Mouse (Mus musculus) heart, postnatal 0 days (tissue): ENCODE results near the gene Nhej1. TPM values are rescaled to one million over a fixed set of nuclear protein-coding genes. Genes with fewer than 3 reads are reported as not detected.

Experiments
- ATAC-seq: fragments of 200-750 bp; cut with Nextera tagmentation; 2 replicates; pipeline ENCODE4 v1.8.0; 2017; ENCODE audit warnings: low read depth, moderate number of reproducible peaks, moderate library complexity; ENCODE audit not compliant: insufficient read depth
- DNase-seq: peaks from one replicate; pipeline ENCODE4 v3.0.0-alpha.2; 2016; ENCODE audit warnings: low spot score
- H3K27ac ChIP-seq: fragments of 300-500 bp; sonication (generic); 2 replicates; pipeline ENCODE4 v1.5.1; 2014; ENCODE audit warnings: low read depth, mild to moderate bottlenecking
- H3K27me3 ChIP-seq: fragments of 300-500 bp; sonication (generic); 2 replicates; pipeline ENCODE4 v1.6.1; 2014; ENCODE audit warnings: low read length, mixed read lengths; ENCODE audit not compliant: control insufficient read depth, insufficient read depth
- H3K36me3 ChIP-seq: fragments of 300-500 bp; sonication (generic); replicated peaks from 2 replicates; pipeline ENCODE4 v1.6.1; 2014; ENCODE audit warnings: low read length, mixed read lengths; ENCODE audit not compliant: control insufficient read depth, insufficient read depth
- H3K4me1 ChIP-seq: fragments of 300-500 bp; sonication (generic); 2 replicates; pipeline ENCODE4 v1.6.1; 2014; ENCODE audit warnings: antibody characterized with exemption; ENCODE audit not compliant: control insufficient read depth, insufficient read depth
- H3K4me2 ChIP-seq: fragments of 300-500 bp; sonication (generic); 2 replicates; pipeline ENCODE4 v1.6.1; 2014; ENCODE audit warnings: low read depth, mild to moderate bottlenecking, low read length, moderate library complexity
- H3K4me3 ChIP-seq: fragments of 300-500 bp; sonication (generic); 2 replicates; pipeline ENCODE4 v1.5.1; 2014; ENCODE audit warnings: low read depth, low read length
- H3K9ac ChIP-seq: fragments of 300-500 bp; sonication (generic); replicated peaks from 2 replicates; pipeline ENCODE4 v1.6.1; 2014; ENCODE audit warnings: low read depth, low read length, mixed read lengths
- H3K9me3 ChIP-seq: fragments of 300-500 bp; sonication (generic); replicated peaks from 2 replicates; pipeline ENCODE4 v1.6.1; 2016; ENCODE audit warnings: low read length; ENCODE audit not compliant: control insufficient read depth
- CTCF ChIP-seq: IDR thresholded peaks from 2 replicates; pipeline ENCODE4 v1.5.1; 2016; ENCODE audit warnings: antibody characterized with exemption, control low read depth, low read depth
- EP300 ChIP-seq: IDR thresholded peaks from 2 replicates; pipeline ENCODE4 v1.6.1; 2016; ENCODE audit warnings: antibody characterized with exemption, low read depth
- WGBS: fragments of 180-500 bp; shearing (Covaris S2); extraction: QIAGEN DNeasy Blood & Tissue Kit; methylation state at CpG from one replicate; pipeline ENCODE4 v1.1.7; 2014; 5-methylcytosine and 5-hydroxymethylcytosine counted together
- polyA plus RNA-seq: library from polyadenylated mRNA; unstranded; fragments of >200 nt; fragmentation: Nextera tagmentation; extraction: Ambion mirVana; gene quantifications from 2 replicates; pipeline ENCODE4 v1.2.1, GENCODE M21; 2015
- total RNA-seq: library from RNA; depleted of rRNA; stranded (reverse); fragments of >200 nt; gene quantifications from 2 replicates; pipeline ENCODE4 v1.2.3, GENCODE M21; 2014; ENCODE audit warnings: low replicate concordance

Nhej1 gene
- total and polyA plus RNA-seq, 2 experiments from 2014 or later: 6.1 to 8.4 TPM

GRCm38 (mm10) chr1:75159540-75160255, 34.7 kb upstream of the Nhej1 start:
- TF ChIP-seq EP300 (no peak), CTCF (no peak)
- Histone ChIP-seq H3K9ac (no peak overlapping the region), H3K27ac (no peak overlapping the region), H3K4me1 (no peaks in the 10 kb centered on the region), H3K9me3 (no peaks in the 10 kb centered on the region), H3K4me3 (no peak overlapping the region), H3K36me3 (no peaks in the 10 kb centered on the region), H3K27me3 (no peaks in the 10 kb centered on the region), H3K4me2 (no peak overlapping the region)
- WGBS: 45% methylated on average over 5 of the region's 5 CpGs
- DNase-seq (no peak), ATAC-seq (no peak)

GRCm38 (mm10) chr1:75158990-75159389, 34.0 kb upstream of the Nhej1 start:
- no peaks in the 10 kb centered on the region for H3K9me3 ChIP-seq
- no peaks in the 10 kb centered on the region for H3K36me3 ChIP-seq
- H3K4me2 ChIP-seq: no peak overlapping the region
- H3K27ac ChIP-seq: no peak overlapping the region
- no peak overlapping the region for H3K9ac ChIP-seq
- TF ChIP-seq EP300 (no peak), CTCF (no peak)
- no peaks in the 10 kb centered on the region for H3K4me1 ChIP-seq
- DNase-seq: no peak
- no peak for ATAC-seq
- H3K27me3 ChIP-seq: no peaks in the 10 kb centered on the region
- H3K4me3 ChIP-seq: no peak overlapping the region

- ATAC-seq: no peak
- Histone ChIP-seq H3K4me2 (no peak overlapping the region), H3K27me3 (no peaks in the 10 kb centered on the region), H3K9me3 (no peaks in the 10 kb centered on the region), H3K4me1 (no peaks in the 10 kb centered on the region), H3K27ac (no peak overlapping the region), H3K36me3 (no peaks in the 10 kb centered on the region), H3K4me3 (no peak overlapping the region), H3K9ac (no peak overlapping the region)
- DNase-seq: no peak
- 24% methylated on average over 3 of the region's 3 CpGs for WGBS
- no peak for TF ChIP-seq EP300
- no peak for TF ChIP-seq CTCF
These were observed 30.8 kb upstream of the Nhej1 start for GRCm38 (mm10) chr1:75155837-75156236.

GRCm38 (mm10) chr1:75148727-75149126, 23.7 kb upstream of the Nhej1 start:
- Histone ChIP-seq H3K4me3 (no peak overlapping the region), H3K9ac (no peak overlapping the region), H3K36me3 (peaks cover 53% of the 10 kb centered on the region), H3K4me1 (no peaks in the 10 kb centered on the region), H3K27ac (no peak overlapping the region), H3K27me3 (no peaks in the 10 kb centered on the region), H3K4me2 (no peak overlapping the region), H3K9me3 (no peaks in the 10 kb centered on the region)
- ATAC-seq (no peak), DNase-seq (no peak)
- WGBS: 85% methylated on average over 4 of the region's 4 CpGs
- TF ChIP-seq EP300 (no peak), CTCF (no peak)

GRCm38 (mm10) chr1:75147411-75148135, 22.6 kb upstream of the Nhej1 start:
- Histone ChIP-seq H3K4me1 (peaks cover 5% of the 10 kb centered on the region; the same call in 1 of the 2 replicates), H3K4me2 (no peak overlapping the region), H3K9me3 (no peaks in the 10 kb centered on the region), H3K27ac (no peak overlapping the region), H3K27me3 (no peaks in the 10 kb centered on the region), H3K4me3 (no peak overlapping the region), H3K36me3 (peaks cover 53% of the 10 kb centered on the region), H3K9ac (no peak overlapping the region)
- ATAC-seq (no peak), DNase-seq (no peak)
- no peak for TF ChIP-seq EP300
- no peak for TF ChIP-seq CTCF
- WGBS: 69% methylated on average over 7 of the region's 7 CpGs
